Mouse (Mus musculus): Measurements from ENCODE around the gene Dnajc5g. TPM values are rescaled to one million over a fixed set of nuclear protein-coding genes. Genes with fewer than 3 reads are reported as not detected.

Gene Dnajc5g
- total and polyA plus RNA-seq, 3 experiments, result not detected

- H3K4me3 ChIP-seq (replicated peaks in 1 of 3; ENCODE audit: low read depth in 2 of 3, low read length in 2 of 3, poor library complexity in 1 of 3), result peak within 1 kb of the TSS; percentile 72 to 81 (median 73)
- H3K27ac ChIP-seq (ENCODE audit: insufficient read depth, low read depth), result peak within 1 kb of the TSS; percentile 33; the same call in 1 of the 2 replicates
- dilution Hi-C loops (cut with MboI; ENCODE audit: extremely low pct_ligation_motif_present, extremely low pct_unique_long_range_greater_than_20kb, low sequenced_read_pairs) (no loop called here), in situ Hi-C loops (cut with MboI; ENCODE audit: low pct_ligation_motif_present, low pct_unique_long_range_greater_than_20kb, low sequenced_read_pairs) (no loop called here)
- H3K9me3 ChIP-seq (replicated peaks; ENCODE audit: low read length), result no peaks in the 10 kb centered on the region
- TF ChIP-seq MAZ (IDR thresholded peaks at IDR 0.05; ENCODE audit: low read depth, low read length), result no peak
- peak; percentile 94 for TF ChIP-seq USF1 (IDR thresholded peaks at IDR 0.05; ENCODE audit: low read depth, low read length)
- no peak for TF ChIP-seq CHD1 (IDR thresholded peaks at IDR 0.05; ENCODE audit: low read depth, low read length)
- no peak for TF ChIP-seq JUN (IDR thresholded peaks at IDR 0.05; ENCODE audit: insufficient read depth, low read depth, low read length)
- TF ChIP-seq POLR2A (IDR thresholded peaks at IDR 0.05; ENCODE audit: low read depth, low read length), result peak; percentile 73
- peak; percentile 99 for TF ChIP-seq BHLHE40 (IDR thresholded peaks at IDR 0.05; ENCODE audit: low read depth, low read length)
- no peak for TF ChIP-seq ZC3H11A (IDR thresholded peaks at IDR 0.05; ENCODE audit: low read depth, low read length)
- peak; percentile 60; the same call in 1 of the 2 replicates for TF ChIP-seq TCF12 (IDR thresholded peaks at IDR 0.05; ENCODE audit: low read depth, low read length)
- TF ChIP-seq SMC3 (IDR thresholded peaks at IDR 0.05; ENCODE audit: low read depth, low read length), result no peak
- TF ChIP-seq HCFC1 (IDR thresholded peaks at IDR 0.05; ENCODE audit: low read depth, low read length), result peak; percentile 80
- peak; percentile 94 for TF ChIP-seq ELF1 (IDR thresholded peaks at IDR 0.05; ENCODE audit: low read depth, low read length)
- no peak for TF ChIP-seq MYC (IDR thresholded peaks at IDR 0.05; ENCODE audit: low read depth, low read length)
- TF ChIP-seq RAD21 (IDR thresholded peaks at IDR 0.05; ENCODE audit: low read depth, low read length), result no peak
- TF ChIP-seq EP300 (IDR thresholded peaks at IDR 0.05; ENCODE audit: low read length), result no peak
- TF ChIP-seq E2F4 (IDR thresholded peaks at IDR 0.05; ENCODE audit: insufficient replicate concordance, low read depth, low read length), result no peak
- TF ChIP-seq JUND (conservative IDR thresholded peaks at IDR 0.05; ENCODE audit: low read depth, low read length), result no peak
- peak; percentile 81 for TF ChIP-seq SIN3A (IDR thresholded peaks at IDR 0.05; ENCODE audit: low read length)
- TF ChIP-seq MAX (IDR thresholded peaks at IDR 0.05; ENCODE audit: low read length), result peak; percentile 79; the same call in 1 of the 2 replicates
- TF ChIP-seq CHD2 (IDR thresholded peaks at IDR 0.05; ENCODE audit: low read length), result peak; percentile 36; the same call in 1 of the 2 replicates
- TF ChIP-seq RCOR1 (conservative IDR thresholded peaks at IDR 0.05; ENCODE audit: low read depth, low read length), result no peak
- TF ChIP-seq ZMIZ1 (IDR thresholded peaks at IDR 0.05; ENCODE audit: low read depth, low read length), result peak; percentile 66; the same call in 1 of the 2 replicates
- TF ChIP-seq PAX5 (IDR thresholded peaks at IDR 0.05; ENCODE audit: low read length), result no peak
- TF ChIP-seq ZNF384 (IDR thresholded peaks at IDR 0.05; ENCODE audit: low read depth, low read length), result no peak
- no peak; the same call in 1 of the 2 replicates for TF ChIP-seq ETS1 (conservative IDR thresholded peaks at IDR 0.05; ENCODE audit: low read depth, low read length)
- TF ChIP-seq GABPA (IDR thresholded peaks at IDR 0.05; ENCODE audit: insufficient replicate concordance, low read depth, low read length), result no peak
- TF ChIP-seq MEF2A (IDR thresholded peaks at IDR 0.05; ENCODE audit: borderline replicate concordance, low read depth, low read length), result no peak
- no peak for TF ChIP-seq CTCF (conservative IDR thresholded peaks at IDR 0.05 in 1 of 2, IDR thresholded peaks at IDR 0.05 in 1 of 2; ENCODE audit: low read depth in 2 of 2, low read length in 2 of 2)
- TF ChIP-seq NRF1 (IDR thresholded peaks at IDR 0.05; ENCODE audit: low read depth, low read length), result peak; percentile 83
- peak; percentile 93 for TF ChIP-seq USF2 (conservative IDR thresholded peaks at IDR 0.05; ENCODE audit: low read depth, low read length)
- peak; percentile 78 for TF ChIP-seq NELFE (IDR thresholded peaks at IDR 0.05; ENCODE audit: low read depth, low read length)
- no peak for TF ChIP-seq ZKSCAN1 (IDR thresholded peaks at IDR 0.05; ENCODE audit: borderline replicate concordance, low read depth, low read length)
- no peak for TF ChIP-seq IRF4 (IDR thresholded peaks at IDR 0.05; ENCODE audit: low read depth, low read length)
- TF ChIP-seq KAT2A (IDR thresholded peaks at IDR 0.05; ENCODE audit: insufficient replicate concordance, low read length), result no peak
- TF ChIP-seq POLR2AphosphoS2 (IDR thresholded peaks at IDR 0.05; ENCODE audit: low read depth, low read length), result peak; percentile 97; the same call in 1 of the 2 replicates
- TF ChIP-seq TBP (conservative IDR thresholded peaks at IDR 0.05; ENCODE audit: low read depth, low read length), result no peak; the same call in 1 of the 2 replicates
- TF ChIP-seq UBTF (IDR thresholded peaks at IDR 0.05; ENCODE audit: low read depth, low read length), result no peak
- TF ChIP-seq MXI1 (IDR thresholded peaks at IDR 0.05; ENCODE audit: low read depth, low read length), result peak; percentile 59
- TF ChIP-seq MAFK (IDR thresholded peaks at IDR 0.05; ENCODE audit: insufficient replicate concordance, low read length), result no peak
- peak; percentile 86 for DNase-seq (ENCODE audit: extremely low read depth)
- H3K27me3 ChIP-seq (replicated peaks), result no peaks in the 10 kb centered on the region
- H3K36me3 ChIP-seq (replicated peaks in 1 of 2; ENCODE audit: control insufficient read depth in 1 of 2, insufficient read depth in 1 of 2, low read length in 1 of 2), result peaks cover 31 to 66% of the 10 kb centered on the region in 2 experiments
- no peaks in the 10 kb centered on the region for H3K79me2 ChIP-seq (replicated peaks; ENCODE audit: control insufficient read depth, extremely low read depth, insufficient read depth, poor library complexity, severe bottlenecking)
- H3K9ac ChIP-seq (ENCODE audit: insufficient read depth, low read depth), result peak within 1 kb of the TSS; percentile 61
- peak within 1 kb of the TSS; percentile 65 for H3K4me2 ChIP-seq (ENCODE audit: insufficient read depth, low read depth, poor library complexity, severe bottlenecking)
- peaks cover 3 to 24% of the 10 kb centered on the region in 2 experiments; a peak in 2 of 4 replicates for H3K4me1 ChIP-seq (ENCODE audit: control insufficient read depth in 1 of 2, insufficient read depth in 2 of 2)
Measured at GRCm38 (mm10) chr5:31154152-31154553, 48.1 kb downstream of the Dnajc5g start, which contains the start of gene Mpv17. Mpv17 (minus strand) TSS chr5:31154251.
